Mouse (Mus musculus): ENCODE measurements around the gene Gstp3. TPM values are rescaled to one million over a fixed set of nuclear protein-coding genes. Genes with fewer than 3 reads are reported as not detected.
A peak's percentile ranks its signal among the peaks of the same experiment; 100 is the strongest.

Gstp3 gene
- polyA plus RNA-seq, 1 experiment from 2014 or later = not detected

GRCm38 (mm10) chr19:4014802-4015201, 44.6 kb downstream of the Gstp3 start:
- Histone ChIP-seq H3K4me2 (no peak overlapping the region), H3K27ac (no peak overlapping the region), H3K9me3 (no peaks in the 10 kb centered on the region), H3K36me3 (peaks cover 12% of the 10 kb centered on the region; the same call in 1 of the 2 replicates), H3K4me3 (replicated peaks) (no peak overlapping the region), H3K27me3 (no peaks in the 10 kb centered on the region), H3K9ac (replicated peaks) (no peak overlapping the region), H3K4me1 (replicated peaks) (peaks cover 16% of the 10 kb centered on the region; the same call in 1 of the 2 replicates)
- no peak for ATAC-seq (ENCODE audit: insufficient number of reproducible peaks, insufficient read depth, low FRiP score, low TSS enrichment, low read depth)

DNA sequence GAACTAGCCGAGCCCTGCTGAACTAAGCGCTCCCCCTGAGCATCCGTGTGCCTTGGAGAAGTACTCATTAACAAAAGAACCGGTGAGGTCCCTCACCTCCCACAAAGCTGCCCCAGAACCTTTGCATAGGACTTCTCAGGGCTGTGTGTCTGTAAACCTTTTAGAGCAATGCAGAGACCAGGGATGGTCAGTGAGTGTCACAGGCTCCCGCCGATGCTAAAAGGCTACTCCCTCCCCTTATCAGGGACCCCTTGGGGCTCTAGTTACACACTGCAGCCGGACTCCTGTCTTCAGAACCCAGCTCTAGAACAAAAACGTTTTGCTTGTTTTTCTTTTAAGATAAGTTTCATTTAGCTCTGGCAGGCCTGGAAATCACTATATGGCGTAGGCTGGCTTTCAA, 46.3 kb downstream of the Gstp3 start:
- Histone ChIP-seq H3K27me3 (no peaks in the 10 kb centered on the region), H3K36me3 (peaks cover 29% of the 10 kb centered on the region), H3K4me1 (replicated peaks) (peaks cover 10% of the 10 kb centered on the region; the same call in 1 of the 2 replicates), H3K4me2 (peak overlapping the region; percentile 67), H3K9ac (replicated peaks) (0 out of 2 replicates have a peak overlapping the region, but pooled peaks have one; percentile 1), H3K4me3 (replicated peaks) (peak overlapping the region; percentile 89), H3K27ac (no peak overlapping the region), H3K9me3 (no peaks in the 10 kb centered on the region)
- WGBS = 20% methylated on average over 9 of the region's 9 CpGs
- ATAC-seq (ENCODE audit: insufficient number of reproducible peaks, insufficient read depth, low FRiP score, low TSS enrichment, low read depth) = peak; percentile 35

- peak; percentile 99 for ATAC-seq (ENCODE audit: insufficient number of reproducible peaks, insufficient read depth, low FRiP score, low TSS enrichment, low read depth)
- peak within 1 kb of the TSS; percentile 67 for H3K4me2 ChIP-seq
- peaks cover 35% of the 10 kb centered on the region for H3K36me3 ChIP-seq
- H3K9ac ChIP-seq (replicated peaks) = peak within 1 kb of the TSS; percentile 67
- H3K9me3 ChIP-seq = no peaks in the 10 kb centered on the region
- H3K27me3 ChIP-seq = no peaks in the 10 kb centered on the region
- H3K4me1 ChIP-seq (replicated peaks) = peaks cover 10% of the 10 kb centered on the region; the same call in 1 of the 2 replicates
- no peak within 1 kb of the TSS for H3K27ac ChIP-seq
- WGBS = under 1% methylated on average over 45 of the region's 45 CpGs
- H3K4me3 ChIP-seq (replicated peaks) = peak within 1 kb of the TSS; percentile 89
Measured at GRCm38 (mm10) chr19:4012432-4013022, 46.8 kb downstream of the Gstp3 start, which contains the start of gene Ndufv1. Ndufv1 (minus strand) TSS chr19:4012806.

GRCm38 (mm10) chr19:4011086-4011485, 48.3 kb downstream of the Gstp3 start:
- H3K27ac ChIP-seq = no peak overlapping the region
- H3K4me1 ChIP-seq (replicated peaks) = peaks cover 10% of the 10 kb centered on the region; the same call in 1 of the 2 replicates
- ATAC-seq (ENCODE audit: insufficient number of reproducible peaks, insufficient read depth, low FRiP score, low TSS enrichment, low read depth) = no peak
- H3K4me3 ChIP-seq (replicated peaks) = no peak overlapping the region
- no peaks in the 10 kb centered on the region for H3K9me3 ChIP-seq
- WGBS = 91% methylated on average over 5 of the region's 5 CpGs
- peaks cover 49% of the 10 kb centered on the region for H3K36me3 ChIP-seq
- no peaks in the 10 kb centered on the region for H3K27me3 ChIP-seq
- peak overlapping the region; percentile 67; the same call in 1 of the 2 replicates for H3K4me2 ChIP-seq
- H3K9ac ChIP-seq (replicated peaks) = no peak overlapping the region

Other genes with a start within 250 kb of the Gstp3 start
- gene Chka, start 207.8 kb downstream of the Gstp3 start, polyA plus RNA-seq (2016; fragmentation: Nextera tagmentation; extraction: Ambion mirVana) = 55.7 and 62.8 TPM in 2 replicates
- gene Tcirg1, start 152.4 kb downstream of the Gstp3 start, polyA plus RNA-seq (2016; fragmentation: Nextera tagmentation; extraction: Ambion mirVana) = 41.3 and 47.0 TPM in 2 replicates
- 242 and 257 TPM in 2 replicates for gene Ndufs8, start 146.8 kb downstream of the Gstp3 start, polyA plus RNA-seq (2016; fragmentation: Nextera tagmentation; extraction: Ambion mirVana)
- 0.60 and 0.65 TPM in 2 replicates for gene Aldh3b1, start 129.8 kb downstream of the Gstp3 start, polyA plus RNA-seq (2016; fragmentation: Nextera tagmentation; extraction: Ambion mirVana)
- gene Unc93b1, start 124.4 kb downstream of the Gstp3 start, polyA plus RNA-seq (2016; fragmentation: Nextera tagmentation; extraction: Ambion mirVana) = 11.7 and 12.1 TPM in 2 replicates
- not detected in 2 replicates for gene Aldh3b3, start 100.9 kb downstream of the Gstp3 start, polyA plus RNA-seq (2016; fragmentation: Nextera tagmentation; extraction: Ambion mirVana)
- 2.7 and 3.6 TPM in 2 replicates for gene Aldh3b2, start 87.2 kb downstream of the Gstp3 start, polyA plus RNA-seq (2016; fragmentation: Nextera tagmentation; extraction: Ambion mirVana)
- 3.6 and 3.7 TPM in 2 replicates for gene Acy3, start 73.0 kb downstream of the Gstp3 start, polyA plus RNA-seq (2016; fragmentation: Nextera tagmentation; extraction: Ambion mirVana)
- not detected in 2 replicates for gene Tbx10, start 66.8 kb downstream of the Gstp3 start, polyA plus RNA-seq (2016; fragmentation: Nextera tagmentation; extraction: Ambion mirVana)
- 30.8 and 31.5 TPM in 2 replicates for gene Nudt8, start 59.0 kb downstream of the Gstp3 start, polyA plus RNA-seq (2016; fragmentation: Nextera tagmentation; extraction: Ambion mirVana)
- gene Gm49405, start 58.9 kb downstream of the Gstp3 start, polyA plus RNA-seq (2016; fragmentation: Nextera tagmentation; extraction: Ambion mirVana) = 4.6 and 5.5 TPM in 2 replicates
- gene Doc2g, start 56.3 kb downstream of the Gstp3 start, polyA plus RNA-seq (2016; fragmentation: Nextera tagmentation; extraction: Ambion mirVana) = 6.8 and 7.6 TPM in 2 replicates
- 180 and 201 TPM in 2 replicates for gene Ndufv1, start 46.8 kb downstream of the Gstp3 start, polyA plus RNA-seq (2016; fragmentation: Nextera tagmentation; extraction: Ambion mirVana)
- gene Gstp1, start 21.6 kb downstream of the Gstp3 start, polyA plus RNA-seq (2016; fragmentation: Nextera tagmentation; extraction: Ambion mirVana) = 476 and 504 TPM in 2 replicates
- gene Gstp2, start 13.5 kb downstream of the Gstp3 start, polyA plus RNA-seq (2016; fragmentation: Nextera tagmentation; extraction: Ambion mirVana) = 1.8 and 10.6 TPM in 2 replicates
- gene Cabp2, start 22.0 kb upstream of the Gstp3 start, polyA plus RNA-seq (2016; fragmentation: Nextera tagmentation; extraction: Ambion mirVana) = not detected in 2 replicates
- gene Cdk2ap2, start 37.6 kb upstream of the Gstp3 start, polyA plus RNA-seq (2016; fragmentation: Nextera tagmentation; extraction: Ambion mirVana) = 66.9 and 67.1 TPM in 2 replicates
- gene Pitpnm1, start 40.4 kb upstream of the Gstp3 start, polyA plus RNA-seq (2016; fragmentation: Nextera tagmentation; extraction: Ambion mirVana) = 11.6 and 13.0 TPM in 2 replicates
- gene Aip, start 66.3 kb upstream of the Gstp3 start, polyA plus RNA-seq (2016; fragmentation: Nextera tagmentation; extraction: Ambion mirVana) = 86.5 and 87.5 TPM in 2 replicates
- gene Gpr152, start 80.2 kb upstream of the Gstp3 start, polyA plus RNA-seq (2016; fragmentation: Nextera tagmentation; extraction: Ambion mirVana) = not detected in 2 replicates
- gene Cabp4, start 84.5 kb upstream of the Gstp3 start, polyA plus RNA-seq (2016; fragmentation: Nextera tagmentation; extraction: Ambion mirVana) = 0.12 and 0.14 TPM in 2 replicates
- gene Coro1b, start 89.0 kb upstream of the Gstp3 start, polyA plus RNA-seq (2016; fragmentation: Nextera tagmentation; extraction: Ambion mirVana) = 125 and 131 TPM in 2 replicates
- 1.3 and 1.4 TPM in 2 replicates for gene Ptprcap, start 94.0 kb upstream of the Gstp3 start, polyA plus RNA-seq (2016; fragmentation: Nextera tagmentation; extraction: Ambion mirVana)
- 63.3 and 69.4 TPM in 2 replicates for gene Rps6kb2, start 103.8 kb upstream of the Gstp3 start, polyA plus RNA-seq (2016; fragmentation: Nextera tagmentation; extraction: Ambion mirVana)
- gene Carns1, start 115.9 kb upstream of the Gstp3 start, polyA plus RNA-seq (2016; fragmentation: Nextera tagmentation; extraction: Ambion mirVana) = 2.3 and 3.1 TPM in 2 replicates
- 0.60 and 1.5 TPM in 2 replicates for gene Tbc1d10c, start 131.7 kb upstream of the Gstp3 start, polyA plus RNA-seq (2016; fragmentation: Nextera tagmentation; extraction: Ambion mirVana)
- gene Ppp1ca, start 132.5 kb upstream of the Gstp3 start, polyA plus RNA-seq (2016; fragmentation: Nextera tagmentation; extraction: Ambion mirVana) = 834 and 845 TPM in 2 replicates
- gene Rad9a, start 142.1 kb upstream of the Gstp3 start, polyA plus RNA-seq (2016; fragmentation: Nextera tagmentation; extraction: Ambion mirVana) = 38.4 and 44.9 TPM in 2 replicates
- 8.6 and 9.1 TPM in 2 replicates for gene Clcf1, start 154.7 kb upstream of the Gstp3 start, polyA plus RNA-seq (2016; fragmentation: Nextera tagmentation; extraction: Ambion mirVana)
- not detected in 2 replicates for gene AC109138.7, start 154.8 kb upstream of the Gstp3 start, polyA plus RNA-seq (2016; fragmentation: Nextera tagmentation; extraction: Ambion mirVana)
- 13.8 and 16.2 TPM in 2 replicates for gene Pold4, start 172.3 kb upstream of the Gstp3 start, polyA plus RNA-seq (2016; fragmentation: Nextera tagmentation; extraction: Ambion mirVana)
- 9.1 and 11.6 TPM in 2 replicates for gene Ssh3, start 209.6 kb upstream of the Gstp3 start, polyA plus RNA-seq (2016; fragmentation: Nextera tagmentation; extraction: Ambion mirVana)
- gene Ankrd13d, start 223.6 kb upstream of the Gstp3 start, polyA plus RNA-seq (2016; fragmentation: Nextera tagmentation; extraction: Ambion mirVana) = 12.6 and 12.9 TPM in 2 replicates
- gene Grk2, start 246.7 kb upstream of the Gstp3 start, polyA plus RNA-seq (2016; fragmentation: Nextera tagmentation; extraction: Ambion mirVana) = 15.6 and 16.1 TPM in 2 replicates